In the genomic region with DNA sequence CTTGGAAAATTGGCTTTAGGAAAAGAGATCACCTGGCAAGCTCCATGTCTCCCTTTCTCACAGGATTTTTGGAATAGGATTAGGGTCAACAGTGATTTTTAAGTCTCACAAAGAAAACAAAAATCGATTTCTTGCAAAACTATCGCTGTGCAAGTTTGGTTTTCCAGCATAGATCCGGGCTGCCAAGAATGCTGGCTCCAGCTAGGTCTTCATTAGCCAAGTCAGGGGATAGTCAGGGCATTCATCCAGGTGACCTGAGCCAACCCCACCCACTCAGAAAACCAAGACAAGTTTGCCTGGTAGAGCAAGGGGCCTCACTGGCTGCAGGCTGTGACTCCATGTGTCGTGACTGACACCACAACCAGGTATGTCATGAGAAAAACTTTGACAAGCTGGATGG, we compare ENCODE assay signal across 15 mouse cellular contexts.
A peak's percentile ranks its signal among the peaks of the same experiment; 100 is the strongest.
DNase-seq lines count a peak whose midpoint lies in the region; ATAC-seq and TF ChIP-seq lines count a peak whose summit lies in the region.
"Had no signal": no experiment of that assay in that cellular context is flagged by ENCODE, and none has a peak within 500 bp of the region (broad histone marks: within the 10 kb centered on the region; RNA-seq: fewer than 3 reads in every experiment).

No protein-coding gene starts in this region.

- no peak for ATAC-seq in heart, embryonic 11.5 days (replicated peaks; ENCODE audit: insufficient number of reproducible peaks, low FRiP score, low TSS enrichment)
- ATAC-seq: CD4-positive, CD25-positive, alpha-beta regulatory T cell, adult 4 months had no signal

- no peak overlapping the region for H3K4me3 ChIP-seq in heart, embryonic 11.5 days (ENCODE audit: low read depth, low read length)
- H3K4me3 ChIP-seq in gastrocnemius, adult 2 months = no peak overlapping the region
- H3K4me3 ChIP-seq: forebrain, embryonic 10.5 days; liver, embryonic 15.5 days had no signal

- H3K27ac ChIP-seq in heart, embryonic 11.5 days (ENCODE audit: low read depth, low read length) = no peak overlapping the region
- no peak overlapping the region for H3K27ac ChIP-seq in gastrocnemius, adult 2 months
- H3K27ac ChIP-seq: forebrain, embryonic 10.5 days; liver, embryonic 15.5 days had no signal

- DNase-seq in heart, postnatal 10 days = peak; percentile 33 to 41
- DNase-seq in lung, postnatal 14 days = peak; percentile 6
- no peak for DNase-seq in lung, postnatal 25 days (ENCODE audit: low spot score)
- DNase-seq in gastrocnemius, adult 2 months = peak; percentile 35
- DNase-seq in heart, postnatal 14 days = peak; percentile 15 to 41
- DNase-seq in spleen, postnatal 36 days (ENCODE audit: low spot score in 2 of 2) = no peak
- DNase-seq in left cerebral cortex, adult 9 months (ENCODE audit: low spot score in 2 of 2) = no peak
- DNase-seq: cerebellum, adult 8-10 months; lung, postnatal 36 days; thymus, postnatal 36 days had no signal

- H3K4me1 ChIP-seq in heart, embryonic 11.5 days (ENCODE audit: control insufficient read depth, insufficient read depth, low read length) = no peaks in the 10 kb centered on the region
- H3K4me1 ChIP-seq: forebrain, embryonic 10.5 days; liver, embryonic 15.5 days had no signal

- TF ChIP-seq CTCF in gastrocnemius, adult 2 months (IDR thresholded peaks at IDR 0.05) = no peak

- H3K27me3 ChIP-seq in heart, embryonic 11.5 days (ENCODE audit: control insufficient read depth, insufficient read depth, low read length) = no peaks in the 10 kb centered on the region
- H3K27me3 ChIP-seq: liver, embryonic 15.5 days had no signal

- no peaks in the 10 kb centered on the region for H3K36me3 ChIP-seq in heart, embryonic 11.5 days (ENCODE audit: control insufficient read depth, insufficient read depth, low read length)
- H3K36me3 ChIP-seq: forebrain, embryonic 10.5 days; liver, embryonic 15.5 days had no signal

- H3K9ac ChIP-seq in heart, embryonic 11.5 days (ENCODE audit: low read depth, low read length) = no peak overlapping the region
- H3K9ac ChIP-seq: liver, embryonic 15.5 days had no signal

- intact Hi-C loops in heart, postnatal 10 days (cut with DNase I) = no loop called here
- intact Hi-C loops in gastrocnemius, adult 2 months (cut with DNase I) = no loop called here
- intact Hi-C loops in heart, postnatal 14 days (cut with DNase I) = no loop called here

- WGBS in heart, embryonic 11.5 days (ENCODE audit: insufficient replicate concordance) = 75% methylated on average over 4 of the region's 4 CpGs

- no peaks in the 10 kb centered on the region for H3K9me3 ChIP-seq in heart, embryonic 11.5 days (replicated peaks; ENCODE audit: control insufficient read depth, low read length)
- H3K9me3 ChIP-seq: forebrain, embryonic 10.5 days; liver, embryonic 15.5 days had no signal

- H3K4me2 ChIP-seq in heart, embryonic 11.5 days = no peak overlapping the region
- H3K4me2 ChIP-seq: liver, embryonic 15.5 days; midbrain, embryonic 11.5 days had no signal

Comparison
In these comparisons a context has a peak if more than half of its experiments do, and no peak if none do; other contexts are left out.
1. DNase-seq: peak in heart, postnatal 10 days (2 of 2), lung, postnatal 14 days (single experiment), gastrocnemius, adult 2 months (single experiment) and heart, postnatal 14 days (2 of 2); none in lung, postnatal 25 days (single experiment), spleen, postnatal 36 days (0 of 2) and left cerebral cortex, adult 9 months (0 of 2).